Mouse (Mus musculus): ENCODE measurements around the gene Arl10. TPM values are rescaled to one million over a fixed set of nuclear protein-coding genes. Genes with fewer than 3 reads are reported as not detected.

Arl10 gene
- polyA plus RNA-seq, 1 experiment: 12.2 TPM

DNA sequence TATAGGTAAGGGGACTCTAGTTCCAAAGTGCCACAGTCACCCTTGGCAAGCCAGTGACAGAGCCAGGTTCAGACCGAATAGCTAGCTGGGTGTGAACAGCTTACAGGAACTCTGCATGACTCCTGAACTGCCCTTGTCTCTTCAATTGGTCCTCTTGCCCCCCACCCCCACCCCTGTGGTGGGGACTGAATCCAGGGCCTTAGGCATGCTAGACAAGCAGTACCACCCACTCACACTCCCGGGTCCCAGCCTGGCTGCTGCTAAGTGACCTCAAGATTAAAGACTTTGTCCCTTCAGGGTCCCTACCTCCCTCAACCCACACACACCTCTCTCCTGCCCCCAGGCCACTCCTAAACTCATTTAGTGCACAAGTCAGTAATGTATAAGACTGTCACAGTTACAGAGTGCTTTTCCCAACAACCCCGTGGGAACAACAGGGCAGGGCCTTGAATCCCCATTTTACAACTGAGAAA, 27.9 kb downstream of the Arl10 start:
- TF ChIP-seq GATA1 (IDR thresholded peaks at IDR 0.05; ENCODE audit: low read length): no peak

DNA sequence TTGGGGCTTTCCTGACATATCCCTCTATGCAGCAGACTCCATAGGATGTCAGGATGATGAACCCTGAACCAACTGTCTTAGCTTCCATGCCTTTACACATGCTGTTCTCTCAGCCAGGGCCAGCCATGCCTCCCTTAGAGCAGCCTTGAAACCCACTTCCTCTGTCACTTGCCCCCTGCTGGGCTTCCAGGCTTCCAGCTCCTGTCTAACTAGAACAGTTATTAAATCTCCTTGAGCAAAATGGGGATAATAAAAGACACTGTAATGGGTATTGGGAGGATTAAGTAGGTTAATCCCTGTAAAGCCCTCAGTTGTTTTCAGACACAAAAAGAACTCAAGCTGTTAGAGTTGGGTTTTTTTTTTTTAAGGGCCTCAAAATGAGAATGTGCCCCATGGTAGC, 28.7 kb downstream of the Arl10 start:
- no peak for TF ChIP-seq GATA1 (IDR thresholded peaks at IDR 0.05; ENCODE audit: low read length)

DNA sequence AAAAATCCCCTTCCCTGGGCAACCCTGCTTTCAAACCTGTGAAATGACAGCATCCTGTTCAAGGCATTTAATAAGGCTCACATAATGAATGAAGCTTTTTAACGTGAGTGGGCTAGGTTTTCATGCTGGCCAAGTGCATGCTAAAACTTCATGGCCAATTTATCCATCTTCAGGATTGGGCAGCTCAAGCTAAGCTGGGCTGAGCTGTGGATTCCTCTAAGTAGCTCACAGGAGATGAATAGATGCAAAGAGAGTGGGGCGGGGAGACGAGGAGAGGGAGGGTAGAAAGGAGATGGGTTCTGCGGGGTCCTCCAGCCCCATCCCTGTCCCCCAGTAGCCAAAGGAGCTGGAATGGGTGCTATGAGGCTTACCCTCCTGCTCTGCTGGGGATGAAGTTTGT, 29.4 kb downstream of the Arl10 start:
- no peak for TF ChIP-seq GATA1 (IDR thresholded peaks at IDR 0.05; ENCODE audit: low read length)

DNA sequence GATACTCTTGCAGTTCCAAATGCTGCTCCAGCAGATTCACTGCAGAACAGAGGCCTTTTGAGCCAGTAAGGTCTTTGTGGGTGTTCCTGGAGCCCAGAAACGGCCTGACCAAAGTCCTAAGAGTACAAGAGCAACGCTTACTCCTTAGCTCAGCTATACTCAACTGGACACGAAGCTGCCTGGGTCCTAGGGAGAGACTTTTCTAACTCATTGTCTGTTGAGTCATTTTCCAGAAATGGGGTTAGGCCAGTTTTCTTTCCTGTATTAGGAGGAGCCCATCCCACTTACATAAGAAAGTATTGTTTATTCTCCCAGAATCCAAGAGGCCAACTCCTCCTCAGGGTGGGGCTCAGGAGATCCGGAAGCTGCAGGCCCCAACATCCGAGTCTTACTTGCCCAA, 30.6 kb downstream of the Arl10 start:
- TF ChIP-seq GATA1 (IDR thresholded peaks at IDR 0.05; ENCODE audit: low read length): no peak

DNA sequence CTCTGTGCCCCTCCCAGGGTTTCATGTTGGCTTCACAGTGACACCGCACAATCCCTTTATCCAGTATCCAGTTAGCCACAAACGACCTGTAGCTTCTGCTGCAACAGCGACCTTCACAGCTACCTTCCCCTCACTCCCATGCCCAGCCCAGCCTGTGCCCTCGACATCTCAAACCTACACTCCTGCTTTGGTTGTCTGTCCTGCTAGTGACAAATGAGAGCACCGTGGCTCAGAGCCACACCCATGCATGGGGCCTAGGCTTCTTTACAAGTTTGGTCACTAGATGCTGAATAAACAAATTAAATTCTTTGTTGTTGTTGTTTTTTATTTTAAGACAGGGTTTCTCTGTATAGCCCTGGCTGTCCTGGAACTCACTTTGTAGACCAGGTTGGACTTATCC, 32.4 kb downstream of the Arl10 start:
- no peak for TF ChIP-seq GATA1 (IDR thresholded peaks at IDR 0.05; ENCODE audit: low read length)

DNA sequence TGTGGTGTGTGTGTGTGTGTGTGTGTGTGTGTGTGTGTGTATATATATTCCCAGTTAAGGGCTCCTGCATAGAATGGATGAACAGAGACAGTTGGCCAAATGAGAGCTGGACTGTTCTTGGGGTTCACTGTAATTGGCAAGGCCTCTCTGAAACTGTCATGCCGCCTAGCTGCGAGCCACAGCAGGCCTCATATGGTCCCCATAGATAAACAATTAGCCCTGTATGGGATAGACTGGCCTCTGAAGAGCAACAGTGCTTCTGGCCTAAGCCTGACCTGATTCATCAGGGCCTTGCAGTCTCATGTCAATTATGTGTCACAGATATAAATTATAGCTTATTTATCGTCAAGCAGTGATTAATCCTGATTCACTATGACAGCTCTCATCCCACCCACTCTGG, 33.2 kb downstream of the Arl10 start:
- no peak for TF ChIP-seq GATA1 (IDR thresholded peaks at IDR 0.05; ENCODE audit: low read length)

DNA sequence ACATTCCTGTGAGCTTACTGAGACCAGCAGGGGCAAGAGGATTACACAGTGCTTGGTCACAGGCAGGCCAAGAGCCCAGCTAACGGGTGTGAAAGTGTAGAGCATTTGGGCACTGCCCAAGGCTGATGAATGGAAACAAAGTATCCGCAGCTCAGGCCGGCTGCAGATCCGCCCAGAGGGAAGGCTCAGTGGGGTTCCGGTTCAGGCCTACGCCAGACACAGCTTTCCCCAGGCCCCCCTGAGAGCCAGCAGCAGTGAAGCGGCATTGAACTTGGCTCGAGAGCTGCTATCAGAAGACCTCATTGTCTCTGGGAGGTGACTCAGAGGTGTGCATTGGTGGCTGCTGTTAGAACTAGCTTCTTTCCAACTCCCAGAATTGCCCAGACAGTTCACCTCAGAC, 33.9 kb downstream of the Arl10 start:
- no peak for TF ChIP-seq GATA1 (IDR thresholded peaks at IDR 0.05; ENCODE audit: low read length)

DNA sequence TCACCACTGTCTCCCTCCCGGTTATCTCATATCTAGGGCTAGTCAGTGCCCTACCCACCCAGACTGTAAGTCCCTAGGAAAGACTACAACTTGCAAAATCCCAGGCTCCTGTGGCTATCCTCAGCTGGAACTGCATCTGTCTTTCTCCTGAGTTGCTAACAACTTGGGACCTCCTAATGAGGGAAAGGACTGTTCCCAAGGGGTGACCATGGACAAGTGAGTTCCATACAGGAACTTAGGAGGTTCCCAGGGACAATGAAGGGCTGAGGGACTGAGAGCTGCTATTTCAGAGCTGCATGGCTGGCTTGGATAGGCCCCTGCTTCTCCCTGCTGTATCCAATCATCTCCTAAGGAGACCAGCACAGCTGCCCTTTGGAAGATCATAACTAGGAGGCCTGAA, 34.5 kb downstream of the Arl10 start:
- no peak for TF ChIP-seq GATA1 (IDR thresholded peaks at IDR 0.05; ENCODE audit: low read length)

DNA sequence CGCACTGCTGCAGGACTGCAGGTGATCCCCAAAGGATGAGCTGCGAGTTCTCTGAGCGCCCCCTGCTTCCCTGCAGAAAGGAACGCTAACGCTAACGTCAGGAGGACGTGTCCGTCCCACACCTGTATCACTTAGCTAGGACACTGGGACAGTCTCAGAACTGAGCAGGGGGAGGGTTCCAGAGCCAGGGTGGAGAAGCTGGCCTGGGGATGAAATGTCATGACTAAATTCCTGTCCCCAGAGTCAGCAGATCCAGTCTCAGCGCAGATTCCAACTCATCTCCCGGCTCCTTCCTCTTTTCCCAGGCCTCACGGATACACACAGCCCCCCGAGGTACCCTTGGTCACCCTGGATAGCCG, 35.8 kb downstream of the Arl10 start:
- TF ChIP-seq GATA1 (IDR thresholded peaks at IDR 0.05; ENCODE audit: low read length): no peak

DNA sequence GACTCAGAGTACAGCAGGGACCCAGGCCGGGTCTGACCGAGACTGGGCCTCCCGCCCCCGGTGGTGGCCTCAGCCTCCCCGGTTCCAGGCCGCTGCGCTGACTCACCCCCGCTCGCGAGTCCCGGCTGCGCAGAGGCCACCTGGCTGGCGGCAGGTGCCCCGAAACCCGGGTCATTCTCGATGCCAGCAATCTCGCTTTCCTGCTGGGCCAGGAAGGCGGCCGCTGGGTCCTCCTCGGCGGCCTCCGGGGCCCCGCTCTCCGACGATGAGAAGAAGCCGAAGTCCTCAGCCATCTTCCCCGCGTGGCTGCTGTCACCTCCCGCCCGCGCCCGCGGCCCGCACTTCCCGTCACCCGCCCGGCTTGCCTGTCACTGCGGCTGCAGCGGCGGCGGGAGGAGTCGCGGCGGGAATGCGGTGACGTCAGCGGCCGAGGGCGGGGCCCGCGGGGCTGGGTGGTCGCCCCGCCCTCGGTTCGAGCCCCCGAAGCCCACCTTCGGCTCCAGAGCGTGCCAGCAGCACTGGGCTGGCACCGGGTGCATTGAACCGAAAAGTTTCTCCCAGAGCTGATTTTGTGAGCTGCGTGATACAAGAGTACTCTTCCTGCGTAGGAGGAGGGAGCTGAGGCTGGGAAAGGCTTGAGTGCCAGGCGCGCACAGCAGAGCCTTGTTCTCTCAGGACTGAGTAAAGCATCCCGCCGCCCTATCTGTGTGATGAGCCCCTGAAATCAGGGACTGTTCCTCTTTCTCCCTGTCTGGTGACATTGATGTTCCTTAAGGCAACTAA, 36.3 kb downstream of the Arl10 start, which contains the start of gene Cltb:
Gene Cltb, minus strand, starts transcription at position 373 of the 783 bp plus-strand sequence.
- TF ChIP-seq GATA1 (IDR thresholded peaks at IDR 0.05; ENCODE audit: low read length): no peak

DNA sequence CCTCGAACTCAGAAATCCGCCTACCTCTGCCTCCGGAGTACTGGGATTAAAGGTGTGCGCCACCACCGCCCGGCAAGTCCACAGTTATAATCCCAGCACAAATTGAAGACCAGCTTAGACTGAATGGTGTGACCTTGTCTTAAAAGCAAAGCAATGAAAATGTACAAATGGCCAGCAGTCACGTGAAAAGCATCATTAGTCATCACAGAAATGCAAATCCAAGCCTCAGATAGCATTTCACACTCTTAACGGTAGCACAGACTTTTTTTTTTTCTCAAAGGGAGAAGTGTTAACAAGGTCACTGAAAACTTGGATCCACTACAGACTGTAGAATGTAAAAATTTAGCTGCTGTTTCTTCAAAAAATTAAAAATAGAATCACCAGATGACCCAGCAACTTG, 41.5 kb downstream of the Arl10 start:
- TF ChIP-seq GATA1 (IDR thresholded peaks at IDR 0.05; ENCODE audit: low read length): no peak

DNA sequence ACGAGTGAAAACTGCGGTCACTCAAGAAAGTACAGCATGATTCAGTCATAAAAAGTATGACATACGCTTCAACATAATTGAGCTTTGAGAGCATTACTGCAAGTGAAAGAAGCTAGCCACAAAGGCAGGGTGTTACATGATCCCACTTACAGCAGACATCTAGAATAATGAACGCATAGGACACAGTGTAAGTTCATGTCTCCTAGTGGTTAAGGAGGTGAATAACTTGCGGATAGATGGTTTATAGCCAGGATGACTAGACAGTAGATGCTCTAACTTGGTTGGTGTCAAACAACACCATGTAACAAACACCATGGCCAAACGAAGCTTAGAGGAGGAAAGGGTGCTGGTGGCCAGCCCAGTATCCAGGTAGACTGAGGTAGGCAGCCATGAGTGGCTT, 42.2 kb downstream of the Arl10 start:
- TF ChIP-seq GATA1 (IDR thresholded peaks at IDR 0.05; ENCODE audit: low read length): no peak

DNA sequence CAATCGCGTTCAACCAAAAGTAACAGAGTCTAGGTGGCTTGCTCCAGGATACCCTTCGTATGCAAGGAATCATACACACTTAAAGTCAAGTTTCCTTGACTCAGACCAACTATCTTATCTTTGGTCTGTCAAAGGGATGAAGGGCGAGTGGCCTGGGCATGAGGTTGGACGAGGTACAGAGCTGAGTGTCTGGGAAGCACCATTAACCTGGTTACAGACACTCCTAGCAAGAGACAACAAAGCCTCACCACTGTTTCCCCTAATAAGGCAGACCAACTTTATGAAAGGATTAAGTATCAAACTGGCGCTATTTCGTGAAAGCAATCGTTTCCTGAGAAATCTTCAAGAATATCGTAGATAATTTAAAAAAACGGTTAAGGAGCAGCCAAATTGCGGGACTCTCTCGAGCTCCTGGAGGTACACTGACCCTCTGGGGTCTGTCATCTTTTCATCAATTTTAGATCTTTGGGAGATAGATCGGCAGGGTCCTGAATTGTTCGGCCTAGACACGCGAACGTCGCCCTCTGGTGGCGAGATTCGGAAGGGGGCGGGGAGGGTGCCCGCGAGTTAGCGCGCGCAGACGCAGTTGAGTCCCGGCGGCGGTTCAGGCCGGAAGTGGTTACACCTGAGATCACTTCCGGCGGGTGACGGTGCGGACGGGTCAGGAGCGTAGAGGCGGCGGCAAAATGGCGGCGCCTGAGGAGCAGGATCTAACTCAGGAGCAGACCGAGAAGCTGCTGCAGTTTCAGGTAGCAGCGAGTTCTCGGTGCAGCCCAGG, 46.5 kb downstream of the Arl10 start, which contains the start of gene Faf2:
Gene Faf2, plus strand, starts transcription at position 630 of the 778 bp plus-strand sequence.
- TF ChIP-seq GATA1 (IDR thresholded peaks at IDR 0.05; ENCODE audit: low read length): no peak

DNA sequence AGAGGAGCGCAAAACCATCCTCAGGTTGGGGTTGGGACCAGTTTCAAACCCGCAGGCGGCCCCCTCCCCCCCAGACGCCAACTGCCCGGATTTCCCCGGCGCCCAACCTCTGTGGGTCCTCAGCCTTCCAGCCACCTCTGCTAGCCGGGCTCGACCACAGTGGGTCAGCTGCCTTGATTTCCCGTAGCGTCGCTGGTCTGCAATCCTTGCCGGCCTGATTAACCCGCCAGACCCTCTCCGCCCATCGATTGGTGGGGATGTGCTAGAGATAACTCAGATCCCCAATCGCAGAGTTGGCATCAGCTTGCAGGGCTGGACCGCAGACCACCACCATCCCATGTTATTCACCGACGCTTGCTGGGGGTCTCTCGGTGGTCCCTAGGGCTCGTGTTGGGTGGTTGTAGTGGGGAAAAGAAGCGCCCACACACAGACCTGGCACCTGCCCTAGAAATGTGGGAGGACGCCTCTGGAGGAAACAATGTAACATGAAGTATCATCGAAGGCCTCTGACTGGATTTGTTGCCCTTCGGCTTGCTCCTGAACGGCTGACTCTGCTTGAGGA, 47.2 kb downstream of the Arl10 start:
- TF ChIP-seq GATA1 (IDR thresholded peaks at IDR 0.05; ENCODE audit: low read length): no peak

DNA sequence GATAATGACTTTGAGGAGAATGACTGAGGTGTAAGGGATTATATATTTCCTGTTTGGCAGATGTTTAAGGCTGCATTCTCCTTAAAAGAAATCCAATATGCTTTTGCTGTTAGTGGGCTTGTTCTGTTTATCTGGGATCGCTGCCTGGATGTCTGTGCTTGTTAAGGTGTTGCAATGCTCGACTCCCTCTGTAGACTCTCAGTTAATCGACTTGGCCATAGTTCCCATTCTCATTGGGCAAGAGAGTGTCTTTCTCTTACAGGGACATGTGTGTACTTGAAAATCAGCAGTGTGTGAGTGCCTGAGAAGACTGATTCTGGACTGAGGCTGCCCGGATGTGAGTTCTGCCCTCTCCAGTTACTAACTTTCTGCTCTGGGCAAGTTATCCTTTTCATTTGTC, 54.3 kb downstream of the Arl10 start:
- TF ChIP-seq GATA1 (IDR thresholded peaks at IDR 0.05; ENCODE audit: low read length): no peak

Other genes starting within 250 kb of the Arl10 start
- gene Cplx2, start 203.7 kb upstream of the Arl10 start, polyA plus RNA-seq (2012): not detected in 2 replicates
- gene Thoc3, start 106.2 kb upstream of the Arl10 start, polyA plus RNA-seq (2012): 161 and 163 TPM in 2 replicates
- gene Simc1, start 71.2 kb upstream of the Arl10 start, polyA plus RNA-seq (2012): 4.5 and 5.0 TPM in 2 replicates
- gene 4833439L19Rik, start 9.6 kb upstream of the Arl10 start, polyA plus RNA-seq (2012): 39.7 and 48.4 TPM in 2 replicates
- gene Nop16, start 15.1 kb downstream of the Arl10 start, polyA plus RNA-seq (2012): 77.4 and 101 TPM in 2 replicates
- gene Higd2a, start 15.2 kb downstream of the Arl10 start, polyA plus RNA-seq (2012): 13.0 and 86.8 TPM in 2 replicates
- 67.4 and 91.2 TPM in 2 replicates for gene Cltb, start 36.3 kb downstream of the Arl10 start, polyA plus RNA-seq (2012)
- 22.1 and 26.1 TPM in 2 replicates for gene Faf2, start 46.8 kb downstream of the Arl10 start, polyA plus RNA-seq (2012)
- gene Rnf44, start 118.9 kb downstream of the Arl10 start, polyA plus RNA-seq (2012): 269 and 288 TPM in 2 replicates
- gene Cdhr2, start 126.4 kb downstream of the Arl10 start, polyA plus RNA-seq (2012): not detected in 2 replicates
- gene Gprin1, start 174.9 kb downstream of the Arl10 start, polyA plus RNA-seq (2012): not detected in 2 replicates
- not detected in 2 replicates for gene Sncb, start 191.6 kb downstream of the Arl10 start, polyA plus RNA-seq (2012)
- not detected in 2 replicates for gene Eif4e1b, start 209.0 kb downstream of the Arl10 start, polyA plus RNA-seq (2012)
- gene Tspan17, start 214.4 kb downstream of the Arl10 start, polyA plus RNA-seq (2012): 0.14 and 0.17 TPM in 2 replicates